Mouse (Mus musculus) lung, embryonic 16.5 days (tissue): ENCODE measurements around the gene Mmp24. TPM values are rescaled to one million over a fixed set of nuclear protein-coding genes. Genes with fewer than 3 reads are reported as not detected.

Experiments
- ATAC-seq: fragments of 200-750 bp; cut with Nextera tagmentation; 2 replicates; pipeline ENCODE4 v1.8.0; 2017; ENCODE audit warnings: low read depth, mild to moderate bottlenecking, moderate library complexity
- H3K27ac ChIP-seq: fragments of 300-500 bp; sonication (generic); 2 replicates; pipeline ENCODE4 v1.5.1; 2014; ENCODE audit warnings: mild to moderate bottlenecking, control low read depth, low read length
- H3K27me3 ChIP-seq: fragments of 300-500 bp; sonication (generic); 2 replicates; pipeline ENCODE4 v1.6.1; 2014; ENCODE audit warnings: low read depth, low read length, mixed read lengths; ENCODE audit not compliant: control insufficient read depth, insufficient read depth
- H3K36me3 ChIP-seq: fragments of 300-500 bp; sonication (generic); 2 replicates; pipeline ENCODE4 v1.6.1; 2014; ENCODE audit warnings: low read length; ENCODE audit not compliant: control insufficient read depth, insufficient read depth
- H3K4me1 ChIP-seq: fragments of 300-500 bp; sonication (generic); replicated peaks from 2 replicates; pipeline ENCODE4 v1.6.1; 2014; ENCODE audit warnings: low read length, mixed read lengths; ENCODE audit not compliant: control insufficient read depth, insufficient read depth
- H3K4me2 ChIP-seq: fragments of 300-500 bp; sonication (generic); 2 replicates; pipeline ENCODE4 v1.6.1; 2014; ENCODE audit warnings: low read depth, low read length, control low read depth
- H3K4me3 ChIP-seq: fragments of 300-500 bp; sonication (generic); 2 replicates; pipeline ENCODE4 v1.5.1; 2014; ENCODE audit warnings: mild to moderate bottlenecking, low read length, control low read depth
- H3K9ac ChIP-seq: fragments of 300-500 bp; sonication (generic); 2 replicates; pipeline ENCODE4 v1.6.1; 2014; ENCODE audit warnings: low read length, control low read depth
- H3K9me3 ChIP-seq: fragments of 300-500 bp; sonication (generic); 2 replicates; pipeline ENCODE4 v1.6.1; 2016; ENCODE audit warnings: low read length; ENCODE audit not compliant: control insufficient read depth
- WGBS: fragments of 180-500 bp; shearing (Covaris S2); extraction: QIAGEN DNeasy Blood & Tissue Kit; methylation state at CpG from one replicate; pipeline ENCODE4 v1.1.7; 2014; 5-methylcytosine and 5-hydroxymethylcytosine counted together
- polyA plus RNA-seq: library from polyadenylated mRNA; unstranded; fragments of >200 nt; fragmentation: Nextera tagmentation; extraction: Ambion mirVana; gene quantifications from 2 replicates; pipeline ENCODE4 v1.2.1, GENCODE M21; 2015

The Mmp24 gene
- polyA plus RNA-seq, 1 experiment from 2014 or later: 0.06 TPM

DNA sequence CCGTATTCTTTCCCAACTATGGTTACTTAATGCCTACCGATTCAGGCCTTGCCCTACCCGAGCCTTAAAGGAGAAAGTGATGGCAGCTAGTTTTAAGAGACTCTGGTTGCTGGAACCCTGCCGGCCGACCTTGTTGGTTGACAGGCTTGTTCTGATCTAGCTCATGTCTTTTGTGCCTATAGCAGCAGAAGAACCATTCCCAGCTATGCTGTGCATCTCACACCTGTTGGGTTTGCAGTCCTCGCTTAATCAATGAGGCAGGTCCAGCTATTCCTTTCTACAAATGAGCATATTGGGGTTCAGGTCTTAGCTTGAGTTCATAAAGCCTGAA is 30.7 kb downstream of the Mmp24 start:
- Histone ChIP-seq H3K9ac (no peak overlapping the region), H3K27me3 (no peaks in the 10 kb centered on the region), H3K9me3 (no peaks in the 10 kb centered on the region), H3K4me2 (no peak overlapping the region), H3K36me3 (no peaks in the 10 kb centered on the region), H3K4me1 (no peaks in the 10 kb centered on the region), H3K27ac (no peak overlapping the region), H3K4me3 (no peak overlapping the region)
- ATAC-seq: no peak
- WGBS: 76% methylated on average over 6 of the region's 6 CpGs

DNA sequence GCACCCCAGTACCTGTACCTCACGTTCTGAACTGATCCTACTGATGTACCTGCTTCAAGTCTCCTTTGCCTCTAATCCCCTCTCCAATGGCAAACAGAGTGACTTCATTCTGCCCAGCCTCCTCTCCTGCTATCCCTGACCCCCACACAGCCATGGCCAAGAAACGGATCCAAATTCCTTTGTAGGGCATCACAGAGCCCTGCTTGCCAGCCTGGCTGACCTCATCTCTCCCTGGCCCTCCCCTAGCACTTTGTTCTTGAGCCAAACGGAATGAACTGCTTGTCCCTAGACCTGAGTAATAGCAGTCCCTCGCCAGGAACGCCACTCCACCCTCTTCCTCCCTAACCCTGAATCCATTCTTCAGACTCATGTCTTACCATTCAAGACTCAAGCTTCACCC is 31.4 kb downstream of the Mmp24 start:
- no peak for ATAC-seq
- WGBS: 53% methylated on average over 5 of the region's 5 CpGs
- Histone ChIP-seq H3K27me3 (no peaks in the 10 kb centered on the region), H3K9ac (no peak overlapping the region), H3K4me3 (no peak overlapping the region), H3K4me1 (no peaks in the 10 kb centered on the region), H3K27ac (no peak overlapping the region), H3K4me2 (no peak overlapping the region), H3K36me3 (no peaks in the 10 kb centered on the region), H3K9me3 (no peaks in the 10 kb centered on the region)

DNA sequence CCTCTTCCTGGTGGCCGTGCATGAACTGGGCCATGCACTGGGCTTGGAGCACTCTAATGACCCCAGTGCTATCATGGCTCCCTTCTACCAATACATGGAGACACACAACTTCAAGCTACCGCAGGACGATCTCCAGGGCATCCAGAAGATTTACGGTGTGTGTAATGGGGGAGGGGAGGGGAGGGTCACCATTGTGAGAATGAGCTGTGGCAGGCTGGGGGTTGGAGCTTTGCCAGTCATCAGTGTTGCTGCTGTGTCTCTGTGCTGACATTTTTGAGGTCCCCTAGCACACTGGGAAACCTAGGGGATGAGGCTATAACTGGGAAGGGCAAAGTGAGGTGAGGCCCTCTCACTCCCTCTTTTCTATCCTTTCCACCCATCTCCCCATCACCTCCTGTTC is 32.3 kb downstream of the Mmp24 start:
- Histone ChIP-seq H3K9ac (no peak overlapping the region), H3K9me3 (no peaks in the 10 kb centered on the region), H3K4me2 (no peak overlapping the region), H3K4me3 (no peak overlapping the region), H3K4me1 (no peaks in the 10 kb centered on the region), H3K27me3 (no peaks in the 10 kb centered on the region), H3K27ac (no peak overlapping the region), H3K36me3 (no peaks in the 10 kb centered on the region)
- no peak for ATAC-seq
- 28% methylated on average over 4 of the region's 4 CpGs for WGBS

- Histone ChIP-seq H3K27ac (no peak overlapping the region), H3K4me1 (no peaks in the 10 kb centered on the region), H3K4me3 (no peak overlapping the region), H3K4me2 (no peak overlapping the region), H3K9me3 (no peaks in the 10 kb centered on the region), H3K9ac (no peak overlapping the region), H3K27me3 (no peaks in the 10 kb centered on the region), H3K36me3 (no peaks in the 10 kb centered on the region)
- no peak for ATAC-seq
- 72% methylated on average over 4 of the region's 4 CpGs for WGBS
Observed at GRCm38 (mm10) chr2:155809620-155810019, 34.5 kb downstream of the Mmp24 start.

GRCm38 (mm10) chr2:155811821-155812396 is 36.8 kb downstream of the Mmp24 start:
- H3K9ac ChIP-seq: no peak overlapping the region

DNA sequence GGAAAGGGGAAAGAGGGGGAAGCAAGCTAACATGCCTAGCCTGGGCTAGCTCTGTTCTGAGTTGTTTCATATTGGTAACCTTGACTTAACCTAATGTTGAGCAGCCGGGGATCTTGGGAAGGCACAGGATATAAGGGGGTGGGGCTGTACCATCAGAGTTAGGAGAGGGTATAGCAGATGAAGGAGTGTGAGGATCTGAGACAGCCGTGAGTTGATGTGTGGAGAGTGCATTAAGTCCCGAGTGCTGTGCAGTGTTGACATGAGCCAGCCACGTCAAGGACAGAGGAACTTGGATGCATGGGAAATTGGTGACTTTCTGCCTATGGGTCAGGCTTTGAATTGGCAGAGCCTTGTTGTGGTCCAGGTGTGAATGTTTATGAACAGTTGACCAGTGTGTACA is 37.5 kb downstream of the Mmp24 start:
- no peak overlapping the region for H3K9ac ChIP-seq
- no peaks in the 10 kb centered on the region for H3K27me3 ChIP-seq
- no peak overlapping the region for H3K4me3 ChIP-seq
- 54% methylated on average over 4 of the region's 4 CpGs for WGBS
- no peak overlapping the region for H3K27ac ChIP-seq
- no peaks in the 10 kb centered on the region for H3K36me3 ChIP-seq
- H3K4me1 ChIP-seq: peaks cover 2% of the 10 kb centered on the region; the same call in 1 of the 2 replicates
- H3K9me3 ChIP-seq: no peaks in the 10 kb centered on the region
- no peak overlapping the region for H3K4me2 ChIP-seq
- ATAC-seq: no peak

More at GRCm38 (mm10) chr2:155811821-155812396, 36.8 kb downstream of the Mmp24 start:
- no peak overlapping the region for H3K4me2 ChIP-seq
- no peaks in the 10 kb centered on the region for H3K27me3 ChIP-seq
- H3K27ac ChIP-seq: no peak overlapping the region
- no peak overlapping the region for H3K4me3 ChIP-seq
- no peaks in the 10 kb centered on the region for H3K36me3 ChIP-seq
- WGBS: 32% methylated on average over 16 of the region's 16 CpGs
- no peaks in the 10 kb centered on the region for H3K4me1 ChIP-seq
- no peak for ATAC-seq
- no peaks in the 10 kb centered on the region for H3K9me3 ChIP-seq

DNA sequence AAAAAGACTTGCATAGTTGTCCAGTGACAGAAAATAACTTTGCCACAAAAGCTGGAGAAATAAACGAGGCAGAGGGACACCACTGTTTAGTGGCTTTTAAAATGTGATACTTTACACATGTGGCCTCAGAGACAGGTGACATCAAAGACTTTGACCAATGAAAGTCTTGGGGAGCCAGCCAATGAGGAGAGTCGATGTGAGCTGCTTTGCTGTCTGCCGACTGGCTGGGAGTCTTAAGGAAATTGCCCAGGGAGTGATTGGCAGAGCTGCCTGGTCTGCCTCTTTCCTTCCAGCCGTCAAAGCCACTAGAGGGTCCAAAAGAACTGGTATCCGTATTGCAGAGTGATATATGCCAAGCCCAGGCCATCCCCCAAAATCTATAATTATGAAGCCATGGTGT is 39.7 kb downstream of the Mmp24 start:
- Histone ChIP-seq H3K4me3 (no peak overlapping the region), H3K4me1 (peaks cover 12% of the 10 kb centered on the region), H3K27me3 (no peaks in the 10 kb centered on the region), H3K4me2 (no peak overlapping the region), H3K27ac (no peak overlapping the region), H3K9ac (no peak overlapping the region), H3K36me3 (no peaks in the 10 kb centered on the region), H3K9me3 (no peaks in the 10 kb centered on the region)
- ATAC-seq: no peak
- WGBS: 24% methylated on average over 5 of the region's 5 CpGs

DNA sequence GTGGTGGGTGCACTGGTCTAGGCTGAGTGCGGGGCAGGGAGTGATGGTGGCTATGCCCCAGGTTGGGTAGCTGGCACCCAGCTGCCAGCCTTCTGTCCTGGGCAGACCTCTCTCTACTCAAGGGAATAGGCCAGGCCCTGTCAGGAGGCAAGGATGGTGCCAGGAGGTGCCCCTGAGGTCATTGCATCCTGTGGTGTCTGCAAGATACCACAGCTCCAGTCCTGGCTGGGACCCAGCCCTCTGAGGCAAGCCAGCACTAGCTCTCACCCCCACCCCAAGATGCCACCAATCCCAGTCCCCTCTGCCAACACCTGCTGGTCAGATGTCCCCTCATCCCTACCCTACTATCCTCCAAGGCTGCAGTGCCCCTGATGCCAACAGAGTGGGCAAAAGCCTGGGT is 41.0 kb downstream of the Mmp24 start:
- Histone ChIP-seq H3K9me3 (no peaks in the 10 kb centered on the region), H3K27me3 (no peaks in the 10 kb centered on the region), H3K4me2 (no peak overlapping the region), H3K9ac (no peak overlapping the region), H3K4me3 (no peak overlapping the region), H3K36me3 (peaks cover 10% of the 10 kb centered on the region), H3K4me1 (peaks cover 12% of the 10 kb centered on the region), H3K27ac (no peak overlapping the region)
- 90% methylated on average over 1 of the region's 1 CpGs for WGBS
- ATAC-seq: no peak

GRCm38 (mm10) chr2:155817301-155818245 is 42.4 kb downstream of the Mmp24 start:
- Histone ChIP-seq H3K9ac (no peak overlapping the region; the same call in 1 of the 2 replicates), H3K4me1 (peaks cover 12% of the 10 kb centered on the region), H3K27me3 (no peaks in the 10 kb centered on the region), H3K27ac (no peak overlapping the region), H3K36me3 (peaks cover 19% of the 10 kb centered on the region), H3K4me3 (no peak overlapping the region; the same call in 1 of the 2 replicates), H3K4me2 (peak overlapping the region; percentile 93), H3K9me3 (no peaks in the 10 kb centered on the region)
- 69% methylated on average over 10 of the region's 10 CpGs for WGBS
- ATAC-seq: no peak
